Mouse (Mus musculus) macrophage (primary cell): ENCODE measurements around the gene Ypel4. TPM values are rescaled to one million over a fixed set of nuclear protein-coding genes. Genes with fewer than 3 reads are reported as not detected.

Source experiments
- H3K27ac ChIP-seq: fragments of 350-480 bp; formaldehyde crosslinking; 2 replicates; pipeline ENCODE4 v1.9.0; 2021
- H3K36me3 ChIP-seq: fragments of 350-480 bp; formaldehyde crosslinking; 2 replicates; pipeline ENCODE4 v1.9.0; 2021; ENCODE audit errors: inconsistent target
- H3K4me3 ChIP-seq: fragments of 350-480 bp; formaldehyde crosslinking; 2 replicates; pipeline ENCODE4 v1.9.0; 2021; ENCODE audit errors: inconsistent target
- H3K79me2 ChIP-seq: fragments of 350-480 bp; formaldehyde crosslinking; 2 replicates; pipeline ENCODE4 v1.9.0; 2021; ENCODE audit errors: inconsistent target
- WGBS: methylation state at CpG from one replicate; pipeline ENCODE4 v1.1.7; 2026; ENCODE audit warnings: inconsistent platforms; ENCODE audit not compliant: missing documents; 5-methylcytosine and 5-hydroxymethylcytosine counted together
- polyA plus RNA-seq: library from polyadenylated mRNA; stranded (reverse); fragments of 250-400 nt; gene quantifications from 3 replicates; pipeline ENCODE4 v1.2.4, GENCODE M21; 2018; ENCODE audit warnings: inconsistent platforms
- total RNA-seq, 78 experiments: library from RNA; depleted of rRNA; stranded (reverse); fragments of 250-400 nt; gene quantifications; 1 replicate in 9 of 78; 2 replicates in 24 of 78; 3 replicates in 43 of 78; 4 replicates in 2 of 78; pipeline ENCODE4 v1.2.4; 2018; ENCODE audit warnings: inconsistent platforms in 56 of 78

The Ypel4 gene
- total RNA-seq (2018; cell fraction: chromatin; rRNA removed) = 1 to 10 TPM in 3 of 26 experiments, under 1 TPM in 3, not detected in 20; 0.42 to 1.4 (median 0.99) TPM
- under 1 TPM in 6 of 26 experiments, not detected in 20; 0.09 to 0.24 (median 0.10) TPM for total RNA-seq (2018; cell fraction: cytosol; rRNA removed)
- 1 to 10 TPM in 3 of 26 experiments, under 1 TPM in 5, not detected in 18; 0.42 to 1.7 (median 0.71) TPM for total RNA-seq (2018; cell fraction: nucleus; rRNA removed)
- polyA plus RNA-seq = not detected in 3 replicates

DNA sequence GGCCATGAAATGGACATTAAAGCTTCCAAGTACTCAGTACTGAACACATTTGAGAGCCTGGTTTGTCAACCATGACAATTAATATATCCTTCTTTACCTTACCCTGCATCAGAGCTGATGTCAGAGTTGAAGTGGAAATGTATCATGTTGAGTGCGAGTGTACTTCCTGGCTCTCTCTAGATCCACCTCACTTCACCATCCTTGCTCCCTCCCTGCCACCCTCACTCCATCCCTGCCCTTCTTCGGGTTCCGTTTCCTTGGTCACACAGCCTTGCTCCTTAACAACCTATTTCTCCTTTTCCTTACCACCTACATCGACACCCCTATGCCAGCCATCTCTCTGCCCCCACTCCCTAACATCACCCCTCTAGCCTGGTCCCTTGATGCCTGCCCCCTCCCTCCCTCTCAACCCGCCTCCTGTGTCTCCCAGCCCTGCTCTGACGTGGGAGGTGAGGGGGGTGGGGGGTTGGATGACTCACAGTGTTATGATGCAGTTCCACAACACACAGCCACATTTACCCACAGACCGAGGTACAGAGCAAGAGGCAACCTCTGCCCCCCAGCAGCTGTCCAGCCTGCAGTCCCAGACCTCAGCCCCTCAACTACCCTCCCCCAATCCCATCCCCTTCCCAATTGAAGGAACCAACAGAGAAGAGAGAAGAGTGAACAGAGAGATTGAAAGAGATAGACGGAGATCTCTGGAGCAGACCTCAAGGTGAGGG lies at the start of gene Ypel4:
TSS of gene Ypel4 (plus strand) at position 480 of the 722 bp plus-strand sequence.
- no peak within 1 kb of the TSS for H3K27ac ChIP-seq
- H3K36me3 ChIP-seq = no peaks in the 10 kb centered on the region
- no peak within 1 kb of the TSS; the same call in 1 of the 2 replicates for H3K4me3 ChIP-seq
- no peaks in the 10 kb centered on the region for H3K79me2 ChIP-seq
- 5% methylated on average over 8 of the region's 8 CpGs for WGBS

DNA sequence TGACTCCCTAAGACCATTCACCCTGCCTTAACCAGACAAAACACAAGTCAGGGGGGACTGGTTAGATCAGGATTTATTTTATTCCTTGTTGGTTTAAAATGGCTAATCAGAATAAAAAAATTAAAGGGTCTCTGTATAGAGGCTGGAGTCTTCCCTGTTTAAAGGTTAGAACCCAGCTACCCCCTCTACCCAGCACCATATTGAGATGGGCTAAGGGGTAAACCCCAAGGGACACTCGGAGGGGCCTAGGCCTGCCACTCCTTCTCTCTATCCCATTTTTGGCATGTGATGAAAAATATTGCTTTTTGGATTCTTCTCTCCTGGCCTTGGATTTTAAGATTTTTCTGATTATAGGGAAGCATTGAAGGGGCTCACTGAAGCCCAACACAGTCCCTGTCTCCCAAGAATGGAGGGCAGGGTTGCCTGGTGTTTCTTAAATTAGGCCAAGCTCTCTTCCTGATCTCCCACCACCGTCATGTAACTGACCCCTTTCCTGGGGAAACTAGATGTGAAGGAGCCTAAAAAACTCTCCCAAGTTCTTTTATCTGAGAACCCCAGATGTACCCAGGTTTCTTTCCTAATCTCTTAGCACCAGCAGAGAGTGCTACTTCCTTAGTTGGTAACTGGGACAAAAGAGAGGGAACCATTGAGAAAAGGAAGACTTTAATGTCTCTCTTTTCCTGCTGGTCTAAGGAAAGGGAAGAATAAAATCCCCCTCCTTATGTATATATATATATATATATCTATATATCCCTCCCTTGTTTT lies 45.6 kb upstream of the Ypel4 start:
- no peaks in the 10 kb centered on the region for H3K79me2 ChIP-seq
- 78% methylated on average over 2 of the region's 2 CpGs for WGBS
- H3K4me3 ChIP-seq = no peak overlapping the region
- H3K36me3 ChIP-seq = peaks cover 67% of the 10 kb centered on the region
- no peak overlapping the region for H3K27ac ChIP-seq

DNA sequence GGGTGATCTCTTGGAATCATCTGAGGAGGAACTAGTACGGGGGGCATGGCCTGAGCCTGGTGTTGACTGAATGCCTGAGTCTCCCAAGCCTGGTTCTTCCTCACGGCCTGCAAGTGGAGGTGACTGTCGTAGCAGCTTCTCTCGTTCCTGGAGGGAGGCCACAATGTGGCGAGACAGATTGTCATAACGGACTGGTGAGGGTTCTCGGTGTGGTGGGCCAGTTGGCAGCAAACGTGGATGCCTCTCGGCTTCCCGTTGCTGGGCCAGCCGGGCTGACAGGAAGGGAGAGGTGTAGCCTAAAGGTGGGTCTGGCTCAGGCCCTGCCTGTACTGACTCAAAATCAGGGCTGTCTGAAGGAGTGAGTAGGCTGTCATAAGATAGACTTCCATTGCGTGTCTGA lies 43.8 kb upstream of the Ypel4 start:
- 97% methylated on average over 12 of the region's 12 CpGs for WGBS
- no peak overlapping the region for H3K4me3 ChIP-seq
- no peaks in the 10 kb centered on the region for H3K79me2 ChIP-seq
- no peak overlapping the region for H3K27ac ChIP-seq
- H3K36me3 ChIP-seq = peaks cover 77% of the 10 kb centered on the region

DNA sequence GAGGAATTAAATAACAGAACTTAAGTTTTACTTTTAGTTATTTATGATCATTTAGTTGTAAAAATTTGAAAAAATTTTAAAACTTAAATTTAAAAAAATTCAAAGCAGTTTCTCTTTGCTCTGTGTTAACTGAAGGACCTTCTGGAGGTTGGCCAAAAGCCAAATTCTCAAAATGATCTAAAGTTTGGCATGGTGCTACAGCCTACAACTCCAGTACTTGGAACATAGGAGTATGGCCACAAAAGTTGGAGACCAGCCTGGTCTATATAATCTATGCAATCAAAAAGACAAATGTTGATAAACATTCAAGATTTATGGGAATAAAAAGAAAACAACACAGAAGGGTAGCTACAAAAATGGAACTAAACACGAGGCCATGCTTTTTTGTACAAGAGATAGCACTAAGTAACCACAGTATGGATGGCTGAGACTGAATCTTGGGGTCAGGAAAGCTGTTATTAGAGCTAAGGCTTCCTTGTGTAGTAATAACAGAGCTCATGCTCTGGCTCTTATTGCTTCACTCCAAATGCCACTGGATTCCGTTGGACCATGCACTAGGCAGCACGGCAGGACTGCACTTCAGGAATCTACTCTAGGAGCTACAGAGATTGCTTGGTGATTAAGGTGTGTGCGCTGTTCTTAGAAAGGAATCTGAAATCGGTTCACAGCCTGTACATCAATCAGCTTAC lies 38.7 kb upstream of the Ypel4 start:
- WGBS = 97% methylated on average over 5 of the region's 5 CpGs
- Histone ChIP-seq H3K4me3 (no peak overlapping the region), H3K36me3 (peaks cover 55% of the 10 kb centered on the region), H3K27ac (no peak overlapping the region), H3K79me2 (no peaks in the 10 kb centered on the region; the same call in 1 of the 2 replicates)

DNA sequence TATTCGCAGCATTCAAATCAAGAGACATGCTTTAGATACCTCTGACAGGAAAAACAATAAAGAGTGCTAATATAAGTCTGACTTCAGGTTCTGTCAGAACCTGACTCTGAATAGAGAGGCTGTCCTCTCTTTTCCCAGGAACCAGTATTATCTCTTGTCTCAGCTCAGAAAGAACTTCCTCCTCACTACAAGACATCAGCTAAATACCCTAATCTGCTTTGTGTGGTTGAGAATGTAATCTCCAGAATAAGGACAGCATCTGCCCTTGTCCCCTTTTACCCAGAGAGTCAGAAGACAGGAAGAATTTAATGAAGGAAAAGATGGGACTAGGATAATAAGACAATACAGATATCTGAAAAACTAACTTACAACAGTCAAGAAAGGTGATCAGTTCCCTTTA lies 30.4 kb upstream of the Ypel4 start:
- Histone ChIP-seq H3K4me3 (no peak overlapping the region), H3K36me3 (peaks cover 10% of the 10 kb centered on the region; the same call in 1 of the 2 replicates), H3K79me2 (peaks cover 53% of the 10 kb centered on the region), H3K27ac (no peak overlapping the region)
- 92% methylated on average over 1 of the region's 1 CpGs for WGBS

DNA sequence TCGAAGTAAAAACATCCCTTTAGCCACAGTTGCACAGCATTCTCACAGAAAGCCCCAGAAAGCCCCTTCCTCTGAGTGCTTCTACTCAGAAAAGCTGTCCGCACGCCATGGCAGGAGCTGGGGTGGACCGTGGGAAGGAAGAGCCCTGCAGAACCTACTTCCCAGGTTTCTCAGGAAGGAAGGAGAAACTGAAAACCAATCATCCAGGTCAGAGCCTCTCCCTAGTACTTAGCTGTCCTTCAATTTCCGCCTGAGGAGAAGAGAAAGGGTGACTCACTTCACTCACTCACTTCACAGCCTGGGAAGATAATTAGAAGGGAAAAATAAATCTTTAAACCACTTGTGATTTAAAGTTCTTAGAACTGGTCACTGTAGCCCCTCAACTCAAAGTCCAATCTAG lies 29.5 kb upstream of the Ypel4 start:
- H3K27ac ChIP-seq = no peak overlapping the region
- H3K36me3 ChIP-seq = peaks cover 10% of the 10 kb centered on the region; the same call in 1 of the 2 replicates
- H3K79me2 ChIP-seq = peaks cover 61% of the 10 kb centered on the region
- no peak overlapping the region for H3K4me3 ChIP-seq
- 90% methylated on average over 5 of the region's 5 CpGs for WGBS

DNA sequence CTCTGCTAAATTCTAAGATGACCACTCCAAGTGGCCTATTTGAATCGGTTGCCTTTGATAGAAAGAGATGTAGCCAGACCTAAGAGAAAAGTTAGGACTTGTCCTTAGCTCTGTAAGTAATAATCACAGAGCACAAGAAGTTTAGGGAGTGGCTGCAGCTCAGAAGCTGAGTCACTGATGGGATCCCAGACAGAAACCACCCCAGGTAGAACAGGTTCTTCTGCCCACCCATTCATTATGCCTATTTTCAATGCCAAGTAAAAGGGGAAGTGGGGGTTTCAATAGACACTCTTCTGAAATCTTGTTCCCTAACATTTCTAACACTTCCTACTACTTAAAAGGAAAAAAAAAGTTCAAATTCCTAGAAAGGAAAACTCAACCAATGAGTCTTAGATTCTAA lies 28.6 kb upstream of the Ypel4 start:
- no peak overlapping the region for H3K27ac ChIP-seq
- WGBS = 100% methylated on average over 1 of the region's 1 CpGs
- peaks cover 10% of the 10 kb centered on the region; the same call in 1 of the 2 replicates for H3K36me3 ChIP-seq

DNA sequence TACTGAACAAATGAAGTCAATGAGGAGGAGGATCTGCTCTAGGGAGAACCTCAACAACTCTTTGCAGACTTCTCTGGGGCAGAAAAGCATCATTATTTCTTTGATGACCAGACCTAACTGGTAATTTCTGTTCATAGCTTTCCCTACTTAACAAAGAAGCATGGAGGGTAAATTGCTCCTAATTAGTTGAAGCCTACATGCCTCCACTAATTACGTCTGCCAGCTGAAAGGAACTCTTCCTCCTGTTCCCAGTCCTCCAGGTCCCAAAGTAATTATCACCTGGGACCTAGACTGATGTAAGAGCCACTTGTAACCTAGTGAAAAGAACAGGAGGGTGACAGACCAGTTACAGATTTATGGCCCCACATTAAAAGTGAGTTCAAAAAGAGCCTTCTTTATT lies 26.3 kb upstream of the Ypel4 start:
- 100% methylated on average over 1 of the region's 1 CpGs for WGBS
- H3K4me3 ChIP-seq = no peak overlapping the region
- H3K36me3 ChIP-seq = peaks cover 13% of the 10 kb centered on the region; the same call in 1 of the 2 replicates
- peaks cover 89% of the 10 kb centered on the region for H3K79me2 ChIP-seq
- H3K27ac ChIP-seq = no peak overlapping the region

More for the DNA sequence above, 28.6 kb upstream of the Ypel4 start:
- Histone ChIP-seq H3K79me2 (peaks cover 71% of the 10 kb centered on the region), H3K4me3 (no peak overlapping the region)

DNA sequence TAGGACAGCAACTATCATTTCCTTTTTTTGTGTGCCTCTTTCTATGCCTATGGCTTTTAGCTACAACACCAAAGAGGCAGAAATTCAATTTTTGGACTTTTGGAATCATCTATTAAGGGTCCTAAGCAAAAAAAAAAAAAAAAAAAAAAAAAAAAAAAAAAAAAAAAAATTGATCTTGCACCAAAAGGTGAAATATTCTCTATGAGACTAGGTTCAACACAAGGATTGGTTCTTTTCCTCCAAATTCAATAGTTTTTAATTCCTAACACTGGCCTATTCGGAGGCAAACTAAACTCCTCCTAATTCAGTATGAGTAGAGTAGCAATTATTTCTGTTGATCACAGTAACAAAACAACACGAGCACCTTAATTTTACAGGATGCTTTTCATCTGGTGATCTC lies 22.0 kb upstream of the Ypel4 start:
- WGBS = 89% methylated on average over 2 of the region's 2 CpGs
- H3K4me3 ChIP-seq = no peak overlapping the region
- peaks cover 13% of the 10 kb centered on the region; the same call in 1 of the 2 replicates for H3K36me3 ChIP-seq
- H3K79me2 ChIP-seq = peaks cover 75% of the 10 kb centered on the region
- H3K27ac ChIP-seq = no peak overlapping the region

DNA sequence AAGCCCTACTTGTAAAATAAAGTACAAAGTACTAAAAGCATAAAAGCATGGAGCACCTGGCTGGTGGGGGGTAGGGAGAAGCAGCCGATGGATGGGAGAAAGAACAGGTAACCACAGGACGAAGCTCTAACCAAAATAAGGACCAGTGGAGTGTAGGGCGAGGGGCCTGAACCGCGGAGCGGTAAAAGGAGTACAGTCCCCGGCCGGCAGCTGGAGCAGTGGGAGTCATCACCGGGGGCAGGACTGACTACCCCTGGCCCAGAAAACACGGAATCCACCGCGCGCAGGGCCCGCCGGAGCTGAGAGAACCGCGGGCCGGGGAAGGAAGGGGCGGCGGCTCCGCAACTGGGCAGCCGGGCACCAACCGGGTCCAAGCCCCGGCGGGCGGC lies 19.4 kb upstream of the Ypel4 start:
- Histone ChIP-seq H3K4me3 (peak overlapping the region; percentile 91), H3K36me3 (peaks cover 9% of the 10 kb centered on the region; the same call in 1 of the 2 replicates), H3K79me2 (peaks cover 50% of the 10 kb centered on the region), H3K27ac (peak overlapping the region; percentile 47)
- WGBS = 0% methylated on average over 18 of the region's 26 CpGs

DNA sequence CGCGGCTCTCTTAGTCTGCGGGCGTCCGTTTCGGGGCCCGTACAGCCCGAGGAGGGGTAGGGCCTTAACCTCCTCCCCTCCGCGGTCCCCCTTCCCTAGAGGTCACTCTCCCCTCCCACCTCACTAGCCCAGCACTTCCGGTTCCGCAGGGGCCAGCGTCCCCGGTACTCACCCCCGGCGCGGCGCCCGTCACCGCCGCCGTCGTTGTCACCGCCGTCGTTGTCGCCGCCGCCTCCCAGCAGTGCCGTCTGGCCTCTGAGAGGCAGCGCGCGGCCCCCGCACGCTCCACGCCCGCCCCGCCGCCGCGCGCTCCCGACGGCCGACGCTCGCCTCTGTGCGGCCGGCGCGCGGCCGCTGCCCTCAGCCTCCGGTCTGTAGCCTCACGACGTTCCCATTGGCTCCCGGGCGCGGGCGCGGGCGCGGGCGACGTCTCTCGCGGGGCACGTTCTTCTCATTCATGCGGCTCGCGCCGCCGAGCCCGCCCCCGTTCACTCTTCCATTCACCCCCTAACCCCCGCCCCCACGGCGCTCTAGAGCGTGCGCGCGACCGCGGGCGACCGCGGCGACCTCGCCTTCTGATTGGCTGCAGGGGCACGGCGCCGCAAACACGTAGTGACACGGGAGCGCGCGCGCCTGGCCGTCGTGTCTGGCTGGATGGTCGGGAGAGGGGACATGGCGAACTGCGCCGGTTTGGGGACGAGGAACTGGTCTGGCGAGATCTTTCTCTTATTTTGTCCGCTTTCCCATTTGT lies 18.9 kb upstream of the Ypel4 start, which contains the start of gene Zdhhc5:
TSS of gene Zdhhc5 (minus strand) at position 370 of the 751 bp plus-strand sequence.
- H3K4me3 ChIP-seq = peak within 1 kb of the TSS; percentile 91
- H3K27ac ChIP-seq = peak within 1 kb of the TSS; percentile 83
- peaks cover 9% of the 10 kb centered on the region; the same call in 1 of the 2 replicates for H3K36me3 ChIP-seq
- peaks cover 44% of the 10 kb centered on the region for H3K79me2 ChIP-seq
- under 1% methylated on average over 105 of the region's 107 CpGs for WGBS

DNA sequence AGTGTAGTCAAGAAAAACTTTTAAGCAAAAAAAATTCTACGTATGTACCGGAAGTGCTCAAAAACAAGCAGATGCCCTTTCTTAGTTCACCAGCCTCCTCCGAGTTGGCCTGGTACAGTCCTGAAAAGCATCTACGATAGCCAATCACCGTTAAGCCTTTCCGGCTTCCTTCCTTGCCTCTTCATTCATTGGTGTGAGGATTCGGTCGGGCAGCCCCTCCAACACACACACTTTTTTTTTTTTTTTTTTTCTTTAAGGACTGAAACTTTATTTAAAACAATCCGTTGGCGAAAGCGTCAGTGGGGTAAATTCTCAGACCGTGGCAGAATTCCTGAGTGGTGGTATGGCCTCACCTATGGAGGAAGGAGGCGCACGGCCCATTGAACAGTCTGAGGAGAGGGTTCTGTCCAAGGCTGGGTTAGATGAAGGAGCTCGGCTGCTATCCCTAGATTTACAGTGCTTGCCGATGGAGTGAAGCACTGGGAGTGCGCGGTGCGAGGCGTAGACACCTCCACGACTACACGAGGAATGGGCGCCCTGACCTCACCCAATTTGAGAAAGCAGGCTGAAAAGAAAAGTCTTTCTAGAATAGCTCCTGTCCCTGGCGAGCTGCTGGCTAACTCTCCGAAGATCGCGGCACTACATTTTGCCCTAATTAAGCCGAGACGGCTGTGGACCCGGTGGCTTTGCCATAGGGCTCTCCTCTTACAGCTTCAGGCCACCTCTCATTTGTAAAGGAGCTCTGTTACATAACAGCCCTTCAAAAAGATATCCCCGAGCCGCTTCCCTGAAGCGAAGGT lies 18.1 kb upstream of the Ypel4 start:
- Histone ChIP-seq H3K4me3 (peak overlapping the region; percentile 59), H3K27ac (peak overlapping the region; percentile 83), H3K36me3 (peaks cover 2% of the 10 kb centered on the region; the same call in 1 of the 2 replicates), H3K79me2 (peaks cover 37% of the 10 kb centered on the region)
- 2% methylated on average over 33 of the region's 33 CpGs for WGBS
